Mouse (Mus musculus) lung, embryonic 15.5 days (tissue): Measurements from ENCODE around the gene Zhx3. TPM values are rescaled to one million over a fixed set of nuclear protein-coding genes. Genes with fewer than 3 reads are reported as not detected.

ENCODE experiments used
- ATAC-seq: fragments of 200-750 bp; cut with Nextera tagmentation; 2 replicates; pipeline ENCODE4 v1.8.0; 2017; ENCODE audit warnings: moderate number of reproducible peaks, borderline replicate concordance; ENCODE audit not compliant: low FRiP score, low TSS enrichment; ENCODE audit errors: extremely low read depth
- H3K27ac ChIP-seq: fragments of 300-500 bp; sonication (generic); 2 replicates; pipeline ENCODE4 v1.5.1; 2015; ENCODE audit warnings: moderate library complexity, mild to moderate bottlenecking, inconsistent platforms
- H3K27me3 ChIP-seq: fragments of 300-500 bp; sonication (generic); 2 replicates; pipeline ENCODE4 v1.6.1; 2015; ENCODE audit warnings: inconsistent platforms
- H3K36me3 ChIP-seq: fragments of 300-500 bp; sonication (generic); 2 replicates; pipeline ENCODE4 v1.6.1; 2015; ENCODE audit warnings: inconsistent platforms
- H3K4me1 ChIP-seq: fragments of 300-500 bp; sonication (generic); 2 replicates; pipeline ENCODE4 v1.6.1; 2015; ENCODE audit warnings: inconsistent platforms
- H3K4me2 ChIP-seq: fragments of 300-500 bp; sonication (generic); 2 replicates; pipeline ENCODE4 v1.6.1; 2015; ENCODE audit warnings: inconsistent platforms, mild to moderate bottlenecking, moderate library complexity
- H3K4me3 ChIP-seq: fragments of 300-500 bp; sonication (generic); 2 replicates; pipeline ENCODE4 v1.5.1; 2015; ENCODE audit warnings: mild to moderate bottlenecking, inconsistent platforms
- H3K9ac ChIP-seq: fragments of 300-500 bp; sonication (generic); 2 replicates; pipeline ENCODE4 v1.6.1; 2015; ENCODE audit warnings: inconsistent platforms
- H3K9me3 ChIP-seq: fragments of 300-500 bp; sonication (generic); 2 replicates; pipeline ENCODE4 v1.6.1; 2016; ENCODE audit warnings: inconsistent platforms
- WGBS: fragments of 180-500 bp; shearing (Covaris S2); methylation state at CpG from one replicate; pipeline ENCODE4 v1.1.7; 2015; 5-methylcytosine and 5-hydroxymethylcytosine counted together
- polyA plus RNA-seq: library from polyadenylated mRNA; unstranded; fragments of >200 nt; fragmentation: Nextera tagmentation; extraction: Ambion mirVana; gene quantifications from 2 replicates; pipeline ENCODE4 v1.2.1, GENCODE M21; 2015

The Zhx3 gene
- polyA plus RNA-seq, 1 experiment from 2014 or later: 12.1 TPM

DNA sequence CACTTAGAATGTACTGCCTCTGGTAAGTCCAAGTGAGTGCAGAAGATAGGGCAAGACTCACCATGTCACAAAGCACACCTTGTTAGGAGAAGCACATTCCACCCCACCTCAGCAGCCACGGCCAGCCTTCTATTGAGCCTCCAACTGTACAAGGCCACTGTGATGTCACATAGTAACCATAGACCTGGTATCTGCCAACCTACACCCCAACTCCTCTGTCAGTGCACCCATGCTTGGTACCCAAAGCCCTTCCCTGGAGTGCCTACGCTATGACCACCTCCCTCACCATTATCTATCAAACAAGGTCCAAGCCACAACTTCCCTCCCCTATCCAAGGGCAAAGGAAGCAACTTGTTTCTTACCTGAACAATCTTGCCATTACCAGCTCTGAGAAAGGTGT is 103.8 kb downstream of the Zhx3 start:
- H3K4me3 ChIP-seq: no peak overlapping the region
- no peaks in the 10 kb centered on the region for H3K9me3 ChIP-seq
- no peak overlapping the region for H3K27ac ChIP-seq
- ATAC-seq: 0 out of 2 replicates have a peak, but pooled peaks have one; percentile 33
- H3K4me2 ChIP-seq: no peak overlapping the region
- no peak overlapping the region for H3K9ac ChIP-seq
- WGBS: 86% methylated on average over 2 of the region's 2 CpGs
- H3K36me3 ChIP-seq: peaks cover 13% of the 10 kb centered on the region
- no peaks in the 10 kb centered on the region for H3K27me3 ChIP-seq
- no peaks in the 10 kb centered on the region for H3K4me1 ChIP-seq

GRCm38 (mm10) chr2:160768097-160768695 is 104.6 kb downstream of the Zhx3 start:
- Histone ChIP-seq H3K4me2 (no peak overlapping the region), H3K4me1 (no peaks in the 10 kb centered on the region), H3K36me3 (peaks cover 21% of the 10 kb centered on the region), H3K4me3 (no peak overlapping the region), H3K9ac (no peak overlapping the region), H3K27me3 (no peaks in the 10 kb centered on the region), H3K27ac (no peak overlapping the region), H3K9me3 (no peaks in the 10 kb centered on the region)
- ATAC-seq: no peak
- WGBS: 62% methylated on average over 4 of the region's 4 CpGs

DNA sequence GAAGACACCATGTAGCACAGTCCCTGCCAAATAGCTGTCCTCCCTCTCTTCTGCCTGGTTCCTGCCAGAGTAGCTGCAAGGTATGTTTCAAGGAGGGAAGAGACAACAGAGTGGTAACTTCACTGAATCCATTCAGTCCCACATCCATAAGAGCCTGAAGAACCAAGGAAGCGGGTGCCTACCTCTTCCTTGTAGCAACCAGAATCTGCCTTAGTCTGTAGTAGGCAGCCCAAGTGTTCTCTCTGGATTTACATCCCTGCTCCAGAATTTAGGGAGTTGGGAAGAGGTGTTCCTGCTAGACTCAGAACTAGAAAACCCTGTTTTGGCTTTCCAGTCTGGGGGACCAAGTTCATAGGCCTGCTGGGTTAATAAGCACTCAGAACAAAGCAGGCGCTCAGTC is 105.6 kb downstream of the Zhx3 start:
- WGBS: 92% methylated on average over 2 of the region's 2 CpGs

DNA sequence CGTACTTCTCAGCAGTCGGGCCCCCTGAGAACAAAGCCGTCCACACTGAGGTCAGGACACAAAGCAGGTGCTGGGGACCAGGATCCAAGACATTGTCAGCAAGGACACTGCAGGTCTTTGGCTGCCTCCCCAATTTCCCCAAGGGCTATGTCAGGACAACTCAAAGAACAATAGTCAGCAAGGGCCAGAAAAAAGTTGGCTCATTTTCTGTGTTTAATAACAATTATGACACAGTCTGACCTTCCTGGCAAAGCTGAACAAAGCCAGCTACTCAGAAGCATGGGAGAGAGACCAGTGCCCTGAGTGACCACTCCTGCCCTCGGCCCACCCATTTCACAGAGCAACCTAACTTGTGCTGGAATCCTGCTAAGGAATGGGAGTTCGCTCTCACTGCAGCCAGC is 106.4 kb downstream of the Zhx3 start:
- ATAC-seq: no peak
- H3K27me3 ChIP-seq: no peaks in the 10 kb centered on the region
- H3K4me1 ChIP-seq: no peaks in the 10 kb centered on the region
- H3K27ac ChIP-seq: no peak overlapping the region
- H3K9me3 ChIP-seq: no peaks in the 10 kb centered on the region
- no peak overlapping the region for H3K4me3 ChIP-seq
- peaks cover 39% of the 10 kb centered on the region for H3K36me3 ChIP-seq
- no peak overlapping the region for H3K4me2 ChIP-seq
- 58% methylated on average over 5 of the region's 5 CpGs for WGBS
- no peak overlapping the region for H3K9ac ChIP-seq

More for the DNA sequence above, 105.6 kb downstream of the Zhx3 start:
- Histone ChIP-seq H3K4me3 (no peak overlapping the region), H3K9me3 (no peaks in the 10 kb centered on the region), H3K27me3 (no peaks in the 10 kb centered on the region), H3K4me1 (no peaks in the 10 kb centered on the region), H3K4me2 (no peak overlapping the region), H3K36me3 (peaks cover 30% of the 10 kb centered on the region), H3K9ac (no peak overlapping the region), H3K27ac (no peak overlapping the region)
- ATAC-seq: no peak

- H3K9ac ChIP-seq: no peak overlapping the region
- H3K9me3 ChIP-seq: no peaks in the 10 kb centered on the region
- no peaks in the 10 kb centered on the region for H3K4me1 ChIP-seq
- H3K4me3 ChIP-seq: no peak overlapping the region
- 65% methylated on average over 3 of the region's 3 CpGs for WGBS
- H3K27ac ChIP-seq: no peak overlapping the region
- H3K4me2 ChIP-seq: no peak overlapping the region
- no peak for ATAC-seq
- peaks cover 51% of the 10 kb centered on the region for H3K36me3 ChIP-seq
- no peaks in the 10 kb centered on the region for H3K27me3 ChIP-seq
Measured at GRCm38 (mm10) chr2:160765096-160765495, 107.7 kb downstream of the Zhx3 start.

DNA sequence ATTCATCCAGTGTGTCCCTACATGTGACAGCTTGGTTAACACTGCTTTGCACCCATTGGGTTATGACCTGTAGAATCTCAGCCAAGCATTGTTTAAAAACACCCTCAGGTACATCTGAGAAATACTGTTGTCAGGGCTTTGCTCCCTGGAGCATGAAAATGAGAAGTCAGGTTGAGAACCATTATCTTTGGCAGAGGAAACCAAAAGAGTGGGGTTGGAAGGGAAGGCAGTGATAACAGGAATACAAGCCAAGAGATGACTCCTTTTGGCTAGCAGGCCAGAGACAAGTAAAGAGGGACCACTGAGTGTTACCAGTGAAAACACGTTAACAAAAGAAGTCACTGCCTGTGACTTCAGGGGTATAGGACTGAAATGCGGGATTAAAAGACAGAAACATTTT is 108.4 kb downstream of the Zhx3 start:
- Histone ChIP-seq H3K27ac (no peak overlapping the region), H3K9ac (no peak overlapping the region), H3K36me3 (peaks cover 57% of the 10 kb centered on the region), H3K4me3 (no peak overlapping the region), H3K4me1 (no peaks in the 10 kb centered on the region), H3K27me3 (no peaks in the 10 kb centered on the region), H3K9me3 (no peaks in the 10 kb centered on the region), H3K4me2 (no peak overlapping the region)
- ATAC-seq: no peak
- WGBS: 85% methylated on average over 2 of the region's 2 CpGs

GRCm38 (mm10) chr2:160763816-160764215 is 109.0 kb downstream of the Zhx3 start:
- Histone ChIP-seq H3K4me1 (no peaks in the 10 kb centered on the region), H3K4me2 (no peak overlapping the region), H3K27ac (no peak overlapping the region), H3K9ac (no peak overlapping the region), H3K9me3 (no peaks in the 10 kb centered on the region), H3K27me3 (no peaks in the 10 kb centered on the region), H3K36me3 (peaks cover 58% of the 10 kb centered on the region), H3K4me3 (no peak overlapping the region)
- ATAC-seq: no peak
- 78% methylated on average over 3 of the region's 3 CpGs for WGBS

DNA sequence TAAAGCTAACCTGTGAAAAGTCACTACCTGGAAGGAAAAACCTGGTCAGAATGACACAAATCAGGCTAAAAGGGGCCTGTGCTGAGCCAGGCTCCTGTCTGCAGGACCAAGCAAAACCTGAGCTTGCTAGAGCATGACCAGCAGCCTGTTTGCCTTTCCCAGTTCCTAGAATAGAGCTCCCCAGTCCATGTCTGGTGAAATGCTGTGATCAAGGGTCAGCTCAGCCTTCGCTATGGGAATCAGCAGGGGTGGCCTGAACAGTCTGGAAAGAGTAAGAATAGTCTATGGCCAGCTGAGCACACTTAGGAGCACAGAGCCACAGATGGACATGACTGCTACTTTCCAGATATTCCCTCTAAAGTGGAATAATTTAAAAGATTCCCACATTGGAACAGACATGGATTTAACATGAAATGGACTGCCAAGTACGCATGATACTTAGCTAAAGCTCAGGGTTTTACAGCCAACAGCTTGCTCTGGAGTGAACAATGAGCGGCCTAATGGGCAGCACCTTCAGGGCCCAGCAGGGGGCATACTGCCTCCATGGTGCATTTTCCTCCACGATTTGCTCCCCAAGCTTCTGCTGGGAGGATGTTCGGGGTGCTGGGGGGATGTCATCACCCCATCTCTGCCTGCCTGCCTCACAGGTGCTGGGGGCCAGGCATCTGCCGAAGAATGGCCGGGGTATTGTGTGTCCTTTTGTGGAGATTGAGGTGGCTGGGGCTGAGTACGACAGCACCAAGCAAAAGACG is 112.2 kb downstream of the Zhx3 start:
- no peak overlapping the region for H3K27ac ChIP-seq
- no peak overlapping the region for H3K9ac ChIP-seq
- H3K9me3 ChIP-seq: no peaks in the 10 kb centered on the region
- 84% methylated on average over 9 of the region's 9 CpGs for whole genome bisulfite sequencing
- H3K27me3 ChIP-seq: no peaks in the 10 kb centered on the region
- no peaks in the 10 kb centered on the region for H3K4me1 ChIP-seq
- H3K4me3 ChIP-seq: no peak overlapping the region
- H3K4me2 ChIP-seq: no peak overlapping the region
- peaks cover 87% of the 10 kb centered on the region for H3K36me3 ChIP-seq
- ATAC-seq: no peak

DNA sequence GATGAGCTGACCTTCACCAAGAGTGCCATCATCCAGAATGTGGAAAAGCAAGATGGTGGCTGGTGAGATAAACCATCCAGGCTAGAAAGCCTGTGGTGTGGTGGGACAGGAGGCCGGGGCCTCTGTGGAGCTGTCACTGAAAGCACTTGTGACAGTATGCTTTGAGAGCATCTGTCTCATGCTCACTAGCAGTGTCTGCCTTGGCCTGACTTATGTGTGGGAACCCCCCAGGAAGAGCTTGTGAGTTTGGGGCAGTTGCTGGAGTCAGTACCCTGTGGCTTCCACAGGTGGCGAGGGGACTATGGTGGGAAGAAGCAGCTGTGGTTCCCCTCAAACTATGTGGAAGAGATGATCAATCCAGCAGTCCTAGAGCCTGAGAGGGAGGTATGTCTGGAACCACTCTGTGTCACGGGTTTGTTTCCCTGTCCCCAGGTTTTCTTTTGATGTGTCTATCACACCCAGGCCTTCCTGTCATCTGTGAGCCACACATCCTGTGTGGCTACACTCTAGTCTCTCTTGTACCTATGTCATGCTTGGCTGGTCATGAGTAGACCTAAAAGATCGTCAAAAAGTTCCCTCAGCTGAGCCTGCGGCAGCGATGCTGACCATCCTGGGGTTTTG is 116.1 kb downstream of the Zhx3 start:
- Histone ChIP-seq H3K4me3 (no peak overlapping the region), H3K27ac (no peak overlapping the region), H3K36me3 (peaks cover 100% of the 10 kb centered on the region), H3K27me3 (no peaks in the 10 kb centered on the region), H3K4me1 (no peaks in the 10 kb centered on the region), H3K9me3 (no peaks in the 10 kb centered on the region), H3K4me2 (no peak overlapping the region), H3K9ac (no peak overlapping the region)
- ATAC-seq: no peak
- WGBS: 87% methylated on average over 6 of the region's 6 CpGs

DNA sequence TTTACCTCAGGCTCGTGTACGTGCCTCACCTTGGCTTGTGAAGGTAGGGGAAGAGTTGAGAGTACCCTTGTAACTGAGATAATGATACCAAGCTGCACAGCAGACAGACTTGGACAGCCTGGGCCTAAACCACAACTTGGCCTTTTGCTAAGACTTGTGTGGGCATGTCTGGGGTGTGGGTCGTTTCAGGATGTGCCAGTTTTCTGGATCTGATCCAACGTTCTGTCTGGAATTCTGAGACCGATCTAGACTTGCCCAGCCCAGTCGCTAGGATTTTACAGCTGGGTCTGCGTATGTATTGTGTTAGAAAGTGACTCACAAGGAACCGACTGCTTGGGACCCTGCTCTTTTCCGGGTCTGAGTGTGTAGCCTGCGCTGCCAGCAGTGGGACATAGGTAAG is 125.7 kb downstream of the Zhx3 start:
- Histone ChIP-seq H3K36me3 (peaks cover 48% of the 10 kb centered on the region), H3K9ac (no peak overlapping the region), H3K27me3 (no peaks in the 10 kb centered on the region), H3K4me3 (no peak overlapping the region), H3K9me3 (no peaks in the 10 kb centered on the region), H3K4me2 (no peak overlapping the region), H3K4me1 (peaks cover 41% of the 10 kb centered on the region), H3K27ac (no peak overlapping the region)
- ATAC-seq: no peak
- WGBS: 79% methylated on average over 10 of the region's 10 CpGs

DNA sequence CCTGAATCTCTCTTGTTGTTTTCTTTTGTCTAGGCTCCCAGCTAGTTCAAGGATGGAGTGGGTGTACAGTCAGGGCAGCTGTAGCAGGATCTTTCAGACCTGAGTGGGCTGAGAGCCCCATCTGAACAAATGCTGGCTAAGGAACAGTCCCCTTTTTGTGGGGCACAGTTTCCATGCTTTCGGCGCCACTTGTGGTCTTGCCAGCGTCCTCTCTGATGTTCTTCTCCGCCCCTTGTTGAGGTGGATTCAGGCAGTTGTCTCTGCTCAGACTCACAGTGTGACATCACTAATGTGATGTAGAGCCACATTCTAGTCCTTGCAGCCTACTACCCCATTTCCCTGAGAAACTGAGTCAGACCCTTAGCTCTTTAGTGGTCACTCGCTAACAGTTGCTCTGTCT is 126.2 kb downstream of the Zhx3 start:
- Histone ChIP-seq H3K36me3 (peaks cover 44% of the 10 kb centered on the region), H3K4me2 (no peak overlapping the region), H3K27ac (no peak overlapping the region), H3K4me1 (peaks cover 46% of the 10 kb centered on the region), H3K9me3 (no peaks in the 10 kb centered on the region), H3K9ac (no peak overlapping the region), H3K4me3 (no peak overlapping the region), H3K27me3 (no peaks in the 10 kb centered on the region)
- ATAC-seq: no peak
- WGBS: 95% methylated on average over 5 of the region's 5 CpGs

DNA sequence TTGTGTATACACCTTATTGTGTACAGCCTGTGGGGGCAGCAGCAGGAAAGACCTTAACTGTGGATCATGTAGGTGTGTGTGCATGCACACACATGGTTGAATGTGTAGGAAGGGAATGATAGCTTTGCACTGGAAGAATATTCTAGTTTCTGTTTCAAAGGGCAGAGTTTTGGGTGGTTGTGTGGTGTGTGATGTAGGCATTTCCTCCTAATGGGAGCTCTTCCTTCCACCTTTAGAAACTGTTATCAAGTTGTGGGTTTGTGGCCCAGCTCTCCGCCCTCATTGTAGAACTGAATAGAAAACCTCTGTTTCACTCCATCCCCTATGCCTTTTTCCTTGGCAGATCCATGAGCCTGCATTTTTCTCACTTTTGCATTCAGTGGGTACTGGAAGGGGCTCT is 127.3 kb downstream of the Zhx3 start:
- H3K4me2 ChIP-seq: no peak overlapping the region
- WGBS: 92% methylated on average over 1 of the region's 1 CpGs
- H3K9me3 ChIP-seq: no peaks in the 10 kb centered on the region
- H3K4me3 ChIP-seq: no peak overlapping the region
- ATAC-seq: no peak
- peaks cover 57% of the 10 kb centered on the region for H3K4me1 ChIP-seq
- peak overlapping the region; percentile 11; the same call in 1 of the 2 replicates for H3K27ac ChIP-seq
- H3K27me3 ChIP-seq: no peaks in the 10 kb centered on the region
- peaks cover 32% of the 10 kb centered on the region for H3K36me3 ChIP-seq
- H3K9ac ChIP-seq: no peak overlapping the region
